Comparison of ENCODE assay signal across 9 mouse cellular contexts in the genomic region with DNA sequence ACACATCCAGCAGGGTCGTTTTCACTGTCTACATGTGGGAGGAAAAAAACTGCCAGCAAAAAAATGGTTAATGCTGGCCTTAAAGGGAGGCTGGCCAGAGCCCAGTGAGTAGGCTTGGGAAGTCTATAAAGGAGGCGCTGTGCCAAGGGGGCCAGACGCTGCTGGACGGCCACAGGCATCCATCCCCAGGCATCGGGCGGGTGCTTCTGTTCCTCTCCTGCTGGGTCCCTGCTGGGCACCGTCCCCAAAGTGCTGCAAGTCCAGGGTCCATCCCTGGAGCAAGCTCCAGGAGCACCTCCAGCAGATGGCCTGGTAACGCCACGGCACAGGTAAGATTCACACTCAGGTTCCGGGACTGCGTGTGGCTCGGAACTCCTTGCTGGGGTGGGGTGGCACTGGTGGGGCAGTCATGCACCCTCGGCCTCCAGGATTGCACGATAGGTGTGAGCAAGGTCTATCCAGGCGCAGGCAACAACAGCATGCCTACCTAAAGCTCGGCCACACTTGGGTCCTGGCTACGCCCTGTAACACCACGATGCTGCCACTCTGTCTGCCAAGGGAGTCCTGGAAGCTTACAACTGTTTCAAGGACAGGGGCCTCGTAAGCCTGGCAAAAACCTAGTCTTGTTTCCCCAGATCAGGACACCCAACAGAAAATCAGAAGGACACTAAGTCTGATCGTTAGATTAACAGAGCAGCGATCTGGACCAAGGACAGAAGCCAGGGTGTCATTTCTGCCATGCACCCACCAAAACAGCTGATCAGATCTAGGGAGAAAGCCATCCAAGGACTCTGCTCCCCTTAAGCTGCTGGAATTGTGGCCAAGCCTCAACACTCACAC. TPM values are rescaled to one million over a fixed set of nuclear protein-coding genes. Genes with fewer than 3 reads are reported as not detected.
DNase-seq lines count a peak whose midpoint lies in the region; ATAC-seq and TF ChIP-seq lines count a peak whose summit lies in the region.
"Had no signal": no experiment of that assay in that cellular context is flagged by ENCODE, and none has a peak within 500 bp of the region (broad histone marks: within the 10 kb centered on the region; RNA-seq: fewer than 3 reads in every experiment).

Gene Gper1, plus strand, starts transcription at position 126 of the 840 bp plus-strand sequence.

- peak within 1 kb of the TSS; percentile 33 for H3K9ac ChIP-seq in neural tube, embryonic 11.5 days (ENCODE audit: low read length)
- peak within 1 kb of the TSS; percentile 30 for H3K9ac ChIP-seq in heart, embryonic 15.5 days
- H3K9ac ChIP-seq in limb, embryonic 13.5 days = peak within 1 kb of the TSS; percentile 70
- H3K9ac ChIP-seq: liver, embryonic 14.5 days had no signal

- 59% methylated on average over 21 of the region's 21 CpGs for WGBS in neural tube, embryonic 11.5 days
- WGBS in heart, embryonic 15.5 days = 52% methylated on average over 21 of the region's 21 CpGs
- 42% methylated on average over 21 of the region's 21 CpGs for WGBS in limb, embryonic 13.5 days
- 20% methylated on average over 21 of the region's 21 CpGs for WGBS in small intestine, adult 2 months

- no peak for TF ChIP-seq CTCF in small intestine, adult 2 months (IDR thresholded peaks at IDR 0.05; ENCODE audit: extremely low read depth, insufficient read length, insufficient replicate concordance, low read depth, low read length)

- peaks cover 19% of the 10 kb centered on the region for H3K4me1 ChIP-seq in neural tube, embryonic 11.5 days (ENCODE audit: control insufficient read depth, insufficient read depth, low read length)
- H3K4me1 ChIP-seq in heart, embryonic 15.5 days (replicated peaks) = peaks cover 32% of the 10 kb centered on the region
- H3K4me1 ChIP-seq in limb, embryonic 13.5 days = peaks cover 56% of the 10 kb centered on the region
- H3K4me1 ChIP-seq in small intestine, adult 2 months (ENCODE audit: control insufficient read depth, insufficient read depth, insufficient read length, low read length) = peaks cover 13% of the 10 kb centered on the region

- no peaks in the 10 kb centered on the region for H3K9me3 ChIP-seq in neural tube, embryonic 11.5 days (ENCODE audit: control insufficient read depth, low read length)
- no peaks in the 10 kb centered on the region for H3K9me3 ChIP-seq in heart, embryonic 15.5 days (replicated peaks)
- H3K9me3 ChIP-seq in limb, embryonic 13.5 days = no peaks in the 10 kb centered on the region

- ATAC-seq in neural tube, embryonic 11.5 days (ENCODE audit: insufficient read depth, low FRiP score, low TSS enrichment) = no peak
- no peak for ATAC-seq in heart, embryonic 15.5 days (replicated peaks; ENCODE audit: insufficient number of reproducible peaks, insufficient read depth, low FRiP score, low read depth)
- no peak; the same call in 1 of the 2 replicates for ATAC-seq in limb, embryonic 13.5 days (ENCODE audit: low FRiP score, low read depth)
- no peak for ATAC-seq in monocyte, adult 5-6 weeks (replicated peaks; ENCODE audit: insufficient number of reproducible peaks, low FRiP score, low TSS enrichment, poor library complexity, severe bottlenecking)

- no peak within 1 kb of the TSS for H3K27ac ChIP-seq in neural tube, embryonic 11.5 days (ENCODE audit: low read depth, low read length)
- H3K27ac ChIP-seq in heart, embryonic 15.5 days = no peak within 1 kb of the TSS
- peak within 1 kb of the TSS; percentile 61; the same call in 1 of the 2 replicates for H3K27ac ChIP-seq in limb, embryonic 13.5 days
- H3K27ac ChIP-seq in small intestine, adult 2 months (ENCODE audit: insufficient read depth, low read depth, low read length) = no peak within 1 kb of the TSS
- H3K27ac ChIP-seq: liver, embryonic 14.5 days had no signal

- H3K36me3 ChIP-seq in neural tube, embryonic 11.5 days (ENCODE audit: control insufficient read depth, insufficient read depth, low read length) = no peaks in the 10 kb centered on the region
- H3K36me3 ChIP-seq in heart, embryonic 15.5 days = no peaks in the 10 kb centered on the region
- H3K36me3 ChIP-seq in limb, embryonic 13.5 days = no peaks in the 10 kb centered on the region; the same call in 1 of the 2 replicates
- no peaks in the 10 kb centered on the region for H3K36me3 ChIP-seq in small intestine, adult 2 months (ENCODE audit: control insufficient read depth, insufficient read depth, low read length)

- no peaks in the 10 kb centered on the region for H3K27me3 ChIP-seq in neural tube, embryonic 11.5 days (ENCODE audit: control insufficient read depth, insufficient read depth, low read length)
- H3K27me3 ChIP-seq in heart, embryonic 15.5 days = peaks cover 29% of the 10 kb centered on the region
- no peaks in the 10 kb centered on the region for H3K27me3 ChIP-seq in limb, embryonic 13.5 days
- no peaks in the 10 kb centered on the region for H3K27me3 ChIP-seq in small intestine, adult 2 months (ENCODE audit: control insufficient read depth, insufficient read depth, low read length)

- H3K4me3 ChIP-seq in neural tube, embryonic 11.5 days (ENCODE audit: low read depth, low read length) = no peak within 1 kb of the TSS
- peak within 1 kb of the TSS; percentile 37 for H3K4me3 ChIP-seq in heart, embryonic 15.5 days
- peak within 1 kb of the TSS; percentile 37 for H3K4me3 ChIP-seq in limb, embryonic 13.5 days
- H3K4me3 ChIP-seq in small intestine, adult 2 months (ENCODE audit: low read depth, low read length) = peak within 1 kb of the TSS; percentile 29

- DNase-seq in neural tube, embryonic 11.5 days (ENCODE audit: low spot score) = no peak
- no peak for DNase-seq in neural tube, embryonic 10.5 days (ENCODE audit: extremely low spot score, low spot score)
- DNase-seq in cerebellum, adult 9-11 months = peak; percentile 75
- no peak for DNase-seq in urinary bladder, adult 2 months (ENCODE audit: low spot score)

- no peak for TF ChIP-seq POLR2A in small intestine, adult 2 months (IDR thresholded peaks at IDR 0.05; ENCODE audit: low read depth, low read length)

- no peak within 1 kb of the TSS for H3K4me2 ChIP-seq in neural tube, embryonic 11.5 days (ENCODE audit: low read depth)
- H3K4me2 ChIP-seq in heart, embryonic 15.5 days = peak within 1 kb of the TSS; percentile 50
- H3K4me2 ChIP-seq in limb, embryonic 13.5 days (replicated peaks) = peak within 1 kb of the TSS; percentile 60

RNA-seq across cellular contexts. Expression of gene Gper1, which starts in this region (rescaled TPM):
- polyA plus RNA-seq in neural tube, embryonic 11.5 days (2014; fragmentation: Nextera tagmentation; extraction: Ambion mirVana) = 2.9 and 4.4 TPM in 2 replicates
- 1.5 and 5.4 TPM in 2 replicates for polyA plus RNA-seq in heart, embryonic 15.5 days (2015; fragmentation: Nextera tagmentation; extraction: Ambion mirVana)
- polyA plus RNA-seq in limb, embryonic 13.5 days (2015; fragmentation: Nextera tagmentation; extraction: Ambion mirVana) = 3.5 and 4.6 TPM in 2 replicates
- 1.8 and 2.1 TPM in 2 replicates for polyA plus RNA-seq in small intestine, adult 2 months (2012; rRNA removed)
- polyA plus RNA-seq in urinary bladder, adult 2 months (2012; rRNA removed) = 0.96 and 1.5 TPM in 2 replicates
- total RNA-seq in monocyte, adult 5-6 weeks (2017) = 0.53 to 1.3 TPM in 2 of 3 replicates, not detected in the other
